Mouse (Mus musculus): ENCODE measurements around the gene Cib2. TPM values are rescaled to one million over a fixed set of nuclear protein-coding genes. Genes with fewer than 3 reads are reported as not detected.

Gene Cib2
- polyA plus RNA-seq (2014; fragmentation: Illumina TruSeq; extraction: RNeasy Lipid Tissue Mini Kit (QIAGEN cat#74804); ENCODE audit: low read depth, low replicate concordance), result 6.7 TPM

DNA sequence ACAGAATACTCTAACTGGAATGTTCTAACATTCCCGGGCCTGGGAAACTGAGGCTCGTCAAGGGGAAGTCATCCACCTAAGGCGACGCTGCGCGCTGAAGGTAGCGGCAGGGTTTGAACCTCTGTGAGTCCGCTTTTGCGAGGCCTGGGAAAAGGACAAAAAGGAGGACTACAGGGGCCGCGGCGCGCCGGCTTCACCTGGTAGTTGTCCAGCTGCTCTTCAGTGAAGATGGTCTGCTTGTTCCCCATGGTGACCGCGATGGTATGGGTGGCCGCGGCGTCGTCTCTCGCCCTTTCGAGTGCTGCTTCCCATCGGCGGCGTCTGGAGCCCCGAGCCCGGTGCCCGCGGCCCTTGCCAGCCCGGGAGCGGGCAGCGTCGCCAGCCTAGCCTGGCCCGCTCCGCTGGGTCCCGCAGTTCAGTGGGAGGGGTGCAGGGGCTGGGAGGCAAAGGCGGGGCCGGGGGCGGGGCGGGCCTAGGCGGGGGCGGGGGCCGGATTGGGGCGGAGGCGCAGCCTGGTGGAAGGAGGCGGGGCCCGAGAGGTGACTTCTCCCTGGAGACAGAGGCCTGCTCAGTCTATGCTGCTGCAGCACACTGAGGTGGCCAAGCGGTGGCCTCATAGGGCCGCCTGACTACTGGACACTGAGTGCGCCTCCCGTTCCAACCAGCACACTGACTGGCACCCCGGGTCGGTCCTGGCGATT lies at the start of gene Cib2:
TSS of gene Cib2 (minus strand) at position 448 of the 701 bp plus-strand sequence.

DNA sequence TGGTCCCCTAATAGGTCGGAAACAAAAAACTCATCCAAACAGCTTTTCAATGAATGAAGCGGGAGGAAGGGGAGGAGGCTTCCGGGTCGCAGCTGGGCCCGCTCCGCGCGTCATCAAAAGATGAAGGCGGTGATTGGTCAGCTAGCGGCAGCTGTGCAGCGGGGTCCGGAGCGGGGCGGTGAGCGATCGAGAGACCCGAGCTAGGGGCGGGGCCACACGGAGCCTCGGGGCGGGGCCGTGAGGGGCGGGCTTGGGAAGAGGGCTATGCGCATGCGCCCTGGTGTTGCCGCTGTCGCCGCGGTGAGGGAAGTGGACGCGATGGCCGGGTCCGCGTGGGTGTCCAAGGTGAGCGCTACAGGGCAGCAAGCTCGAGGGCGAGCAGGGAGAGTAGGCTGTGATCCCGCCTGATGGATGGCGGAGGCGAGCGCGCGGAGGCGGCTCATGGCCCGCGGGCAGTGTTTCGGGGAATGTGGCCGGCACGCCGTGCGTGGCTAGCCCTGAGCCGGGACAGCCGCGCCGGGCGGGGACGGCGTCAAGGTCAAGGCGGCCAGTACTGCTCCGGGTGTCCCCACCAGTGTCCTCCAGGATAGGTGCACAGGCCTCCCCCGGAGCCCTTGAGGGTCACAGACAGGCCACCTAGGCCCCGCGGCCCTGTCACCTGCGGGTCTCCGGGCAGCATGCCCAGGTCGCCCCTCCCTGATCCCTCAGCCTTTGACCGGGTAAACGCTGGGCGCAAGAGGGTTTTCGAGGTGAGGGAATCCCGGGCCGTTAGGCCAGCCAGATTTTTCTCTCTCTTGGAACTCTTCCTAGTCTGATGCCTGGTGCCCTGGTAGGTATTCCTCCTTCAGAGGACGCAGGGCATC lies 26.4 kb upstream of the Cib2 start, which contains the start of gene Idh3a:
TSS of gene Idh3a (plus strand) at position 136 of the 863 bp plus-strand sequence.

DNA sequence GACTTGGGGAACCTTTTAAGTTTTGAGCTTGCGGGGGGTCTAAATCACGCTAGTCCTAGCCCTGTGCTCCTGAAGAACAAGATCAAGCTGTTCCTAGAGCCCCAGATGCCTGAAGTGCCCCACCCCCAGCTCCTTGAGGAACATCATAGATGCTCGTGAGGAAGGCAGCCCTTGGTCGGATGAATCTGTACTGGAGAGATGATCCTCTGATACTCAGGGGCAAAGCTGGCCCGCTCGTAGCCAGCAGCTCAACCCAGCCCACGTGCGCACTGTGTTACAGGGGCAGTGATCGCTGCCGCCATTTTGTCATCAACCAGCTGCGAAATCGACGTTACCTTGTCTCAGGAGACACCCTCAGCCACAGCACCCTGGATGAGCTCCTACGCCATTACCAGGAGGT lies 21.3 kb downstream of the Cib2 start, which contains the start of gene Sh2d7:
TSS of gene Sh2d7 (plus strand) at position 301 of the 400 bp plus-strand sequence.

DNA sequence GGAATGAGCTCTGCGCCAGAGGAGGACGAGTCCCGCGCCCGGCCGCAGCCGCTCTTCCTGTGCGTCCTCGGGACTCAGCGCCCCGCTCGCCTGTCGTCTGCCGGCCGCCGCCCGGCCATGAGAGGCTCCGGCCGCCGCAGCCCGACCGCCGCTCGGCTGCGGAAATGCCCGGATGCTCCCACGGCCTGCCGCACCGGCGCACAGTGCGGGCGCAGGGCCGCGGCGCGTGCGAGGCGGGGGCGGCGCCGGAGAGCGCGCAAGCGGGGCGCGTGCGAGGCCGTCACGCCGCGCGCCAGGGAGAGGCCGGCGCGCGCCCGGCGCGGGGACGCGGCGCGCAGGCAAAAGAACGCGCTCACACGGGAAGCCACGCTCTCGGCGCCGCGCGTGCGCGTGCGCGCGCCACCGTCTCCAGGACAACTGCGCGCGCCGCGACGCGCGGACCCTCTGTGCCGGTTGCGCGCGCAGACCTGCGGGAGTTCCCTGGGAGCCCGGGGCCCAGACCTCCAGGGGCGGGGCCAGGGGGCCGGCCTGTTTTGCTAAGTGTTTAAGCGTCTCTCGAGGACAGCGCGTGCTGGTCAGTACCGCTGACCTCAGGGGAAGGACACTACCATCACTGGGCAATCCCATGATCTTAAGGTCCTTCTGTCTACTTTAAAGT lies 58.4 kb downstream of the Cib2 start, which contains the start of gene Dmxl2:
TSS of gene Dmxl2 (minus strand) at position 174 of the 658 bp plus-strand sequence.

Other genes starting within 250 kb of the Cib2 start
- 25.5 TPM for gene Dmxl2, start 58.6 kb downstream of the Cib2 start, polyA plus RNA-seq (2014; fragmentation: Illumina TruSeq; extraction: RNeasy Lipid Tissue Mini Kit (QIAGEN cat#74804); ENCODE audit: low read depth, low replicate concordance)
- gene Sh2d7, start 21.2 kb downstream of the Cib2 start, polyA plus RNA-seq (2014; fragmentation: Illumina TruSeq; extraction: RNeasy Lipid Tissue Mini Kit (QIAGEN cat#74804); ENCODE audit: low read depth, low replicate concordance), result not detected
- 377 TPM for gene Idh3a, start 26.1 kb upstream of the Cib2 start, polyA plus RNA-seq (2014; fragmentation: Illumina TruSeq; extraction: RNeasy Lipid Tissue Mini Kit (QIAGEN cat#74804); ENCODE audit: low read depth, low replicate concordance)
- 16.7 TPM for gene Acsbg1, start 101.7 kb upstream of the Cib2 start, polyA plus RNA-seq (2014; fragmentation: Illumina TruSeq; extraction: RNeasy Lipid Tissue Mini Kit (QIAGEN cat#74804); ENCODE audit: low read depth, low replicate concordance)
- gene Dnaja4, start 138.7 kb upstream of the Cib2 start, polyA plus RNA-seq (2014; fragmentation: Illumina TruSeq; extraction: RNeasy Lipid Tissue Mini Kit (QIAGEN cat#74804); ENCODE audit: low read depth, low replicate concordance), result 52.7 TPM
- 109 TPM for gene Wdr61, start 174.3 kb upstream of the Cib2 start, polyA plus RNA-seq (2014; fragmentation: Illumina TruSeq; extraction: RNeasy Lipid Tissue Mini Kit (QIAGEN cat#74804); ENCODE audit: low read depth, low replicate concordance)
- gene Crabp1, start 204.5 kb upstream of the Cib2 start, polyA plus RNA-seq (2014; fragmentation: Illumina TruSeq; extraction: RNeasy Lipid Tissue Mini Kit (QIAGEN cat#74804); ENCODE audit: low read depth, low replicate concordance), result not detected

All from adrenal gland, adult 10 weeks (tissue).